Mouse (Mus musculus) ES-Bruce4 (cell line): ENCODE results near the gene Tnks2.

Experiments used
- CTCF ChIP-seq: IDR thresholded peaks from one replicate; pipeline ENCODE4 v1.8.1; 2011; ENCODE audit warnings: low read depth, low read length
- EP300 ChIP-seq: IDR thresholded peaks from 2 replicates; pipeline ENCODE4 v1.6.1; 2011; ENCODE audit warnings: low read depth, low read length; ENCODE audit not compliant: insufficient read depth

- TF ChIP-seq CTCF (no peak), EP300 (no peak)
These were observed 31.9 kb downstream of the Tnks2 start for GRCm38 (mm10) chr19:36865905-36866304.
